Mouse (Mus musculus) layer of hippocampus, adult 8-10 months (tissue): ENCODE measurements at regions not wholly inside any gene's neighbourhood (a gene's known extent, or its start where the extent isn't known, plus 50 kb on each side); places are given as distances from the start of the nearest gene placed in this dataset.

Experiments used
- DNase-seq, 2 experiments: peaks; one replicate each; pipeline ENCODE4 v3.0.0; 2022; ENCODE audit warnings: low spot score in 2 of 2

- DNase-seq: no peak
These were observed 104.6 kb downstream of the Ube2e3 start for GRCm38 (mm10) chr2:78972288-78973117.

DNA sequence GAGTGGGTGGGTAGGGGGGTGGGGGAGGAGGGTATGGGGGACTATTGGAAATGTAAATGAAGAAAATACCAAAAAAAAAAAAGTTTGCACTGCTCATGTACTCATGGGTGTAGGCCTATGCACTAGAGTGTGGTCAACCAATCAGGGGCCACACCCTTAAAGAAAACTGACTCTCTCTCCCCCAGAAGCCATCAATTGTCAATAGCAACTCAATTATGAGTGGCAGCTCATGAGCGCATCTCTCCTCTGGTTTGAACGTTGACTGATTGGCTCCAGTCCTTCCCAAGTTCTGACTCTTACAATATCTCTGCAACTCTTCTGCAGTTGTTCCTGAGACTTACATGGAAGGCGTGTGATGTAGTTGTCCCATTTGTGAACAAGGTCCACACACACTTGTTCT lies 105.9 kb downstream of the Ube2e3 start:
- no peak for DNase-seq

- no peak for DNase-seq
These were observed 106.9 kb downstream of the Ube2e3 start for GRCm38 (mm10) chr2:78974683-78975392.

DNA sequence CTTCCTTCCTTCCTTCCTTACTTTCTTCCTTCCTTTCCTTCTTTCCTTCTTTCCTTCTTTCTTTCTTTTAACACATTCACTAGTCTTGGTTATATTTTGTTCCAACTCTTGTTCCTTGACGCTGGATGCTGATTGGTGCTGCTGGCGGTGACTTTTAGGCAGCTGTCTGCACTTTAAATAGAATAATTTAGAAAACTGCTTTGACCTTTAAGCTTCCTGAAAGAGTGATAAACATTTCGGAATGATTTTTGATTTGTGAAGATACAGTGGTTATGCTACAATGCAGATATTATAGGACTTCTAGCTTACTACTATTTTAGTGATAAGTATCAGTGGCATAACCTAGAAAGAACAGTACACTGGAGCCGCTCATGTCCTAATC lies 107.5 kb downstream of the Ube2e3 start:
- no peak for DNase-seq

- no peak for DNase-seq
These were observed 108.2 kb downstream of the Ube2e3 start for GRCm38 (mm10) chr2:78976084-78976483.

DNA sequence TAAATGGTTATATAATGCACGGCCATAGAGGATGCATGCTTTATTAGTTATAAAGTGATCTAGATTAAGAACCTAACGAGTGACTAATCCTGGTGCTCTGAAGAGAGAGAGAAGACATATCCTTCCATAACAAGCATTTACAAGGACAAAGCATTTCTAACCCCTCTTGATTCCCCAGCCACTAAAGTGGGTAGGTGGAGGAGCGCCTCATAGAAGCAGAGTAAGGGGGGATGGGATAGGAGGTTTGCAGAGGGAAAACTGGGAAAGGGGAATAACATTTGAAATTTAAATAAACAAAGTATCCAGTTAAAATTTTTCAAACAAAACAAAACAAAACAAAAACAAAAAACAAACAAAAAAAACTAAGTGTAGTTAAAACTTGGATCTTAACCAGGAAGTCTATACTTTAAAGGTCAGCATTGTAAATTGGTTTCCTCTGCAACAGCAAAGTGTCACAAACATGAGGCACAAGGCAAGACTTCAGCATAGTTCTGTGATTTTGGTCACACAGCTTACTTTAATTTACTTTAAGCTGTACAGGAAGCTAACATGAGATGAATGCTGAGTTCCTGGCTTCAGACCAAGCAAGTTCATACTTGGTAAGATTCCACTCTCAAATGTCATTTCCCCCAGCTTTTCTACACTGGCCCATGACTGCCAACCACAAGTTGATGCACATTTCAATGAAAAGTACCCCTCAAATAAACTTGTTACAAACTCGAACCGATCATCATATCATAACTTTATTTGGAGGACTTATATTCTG lies 109.9 kb downstream of the Ube2e3 start:
- no peak for DNase-seq

GRCm38 (mm10) chr2:78980019-78980418 lies 112.1 kb downstream of the Ube2e3 start:
- DNase-seq: no peak

GRCm38 (mm10) chr2:78980661-78981229 lies 112.8 kb downstream of the Ube2e3 start:
- no peak for DNase-seq

GRCm38 (mm10) chr2:78983347-78983746 lies 115.4 kb downstream of the Ube2e3 start:
- DNase-seq: no peak

GRCm38 (mm10) chr2:78983944-78984498 lies 116.1 kb downstream of the Ube2e3 start:
- no peak for DNase-seq

GRCm38 (mm10) chr2:78986984-78987383 lies 119.1 kb downstream of the Ube2e3 start:
- peak in 1 of 2 experiments; percentile 4 for DNase-seq

DNA sequence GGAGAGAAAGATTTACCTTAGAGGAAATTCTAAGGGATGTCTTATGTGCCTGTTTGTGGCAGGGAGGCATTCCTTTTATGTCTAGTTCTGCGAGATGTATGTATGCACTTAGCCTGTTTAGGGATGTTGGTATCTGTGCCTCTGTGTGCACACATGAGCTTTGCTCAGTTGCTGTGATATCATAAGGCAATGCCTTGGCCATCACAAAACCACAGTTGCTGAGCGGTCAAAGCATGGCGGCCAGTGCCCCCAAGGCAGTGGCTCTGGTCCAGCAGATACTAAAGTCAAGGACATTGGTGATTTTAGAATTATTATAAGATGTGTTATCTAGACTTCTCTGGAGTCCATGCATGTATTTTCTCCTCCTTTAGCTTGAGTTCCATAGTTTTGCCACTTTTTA lies 119.5 kb downstream of the Ube2e3 start:
- DNase-seq: no peak

DNA sequence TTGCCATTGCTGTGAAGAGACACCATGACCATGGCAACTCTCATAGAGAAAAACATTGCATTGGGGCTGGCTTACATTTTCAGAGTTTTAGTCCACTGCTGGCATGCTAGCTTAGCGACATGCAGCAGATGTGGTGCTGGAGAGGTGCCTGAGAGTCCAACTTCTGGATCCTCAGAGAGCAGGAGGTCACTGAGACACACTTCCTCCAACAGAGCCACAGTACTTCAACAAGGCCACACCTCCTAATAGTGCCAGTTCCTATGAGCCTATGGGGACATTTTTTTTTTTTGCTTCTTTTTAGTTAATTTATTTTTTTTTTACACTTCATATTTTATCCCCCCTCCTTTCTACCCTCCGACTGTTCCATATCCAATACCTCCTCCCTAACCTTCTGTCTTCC lies 120.3 kb downstream of the Ube2e3 start:
- DNase-seq: no peak

- no peak for DNase-seq
These were observed 127.1 kb downstream of the Ube2e3 start for GRCm38 (mm10) chr2:78994800-78995555.

GRCm38 (mm10) chr2:78998637-78999036 lies 130.7 kb downstream of the Ube2e3 start:
- DNase-seq: no peak

- no peak for DNase-seq
These were observed 131.5 kb downstream of the Ube2e3 start for GRCm38 (mm10) chr2:78999410-78999809.

GRCm38 (mm10) chr2:79004862-79005261 lies 136.9 kb downstream of the Ube2e3 start:
- no peak for DNase-seq

GRCm38 (mm10) chr2:79008642-79009041 lies 140.7 kb downstream of the Ube2e3 start:
- DNase-seq: no peak

DNA sequence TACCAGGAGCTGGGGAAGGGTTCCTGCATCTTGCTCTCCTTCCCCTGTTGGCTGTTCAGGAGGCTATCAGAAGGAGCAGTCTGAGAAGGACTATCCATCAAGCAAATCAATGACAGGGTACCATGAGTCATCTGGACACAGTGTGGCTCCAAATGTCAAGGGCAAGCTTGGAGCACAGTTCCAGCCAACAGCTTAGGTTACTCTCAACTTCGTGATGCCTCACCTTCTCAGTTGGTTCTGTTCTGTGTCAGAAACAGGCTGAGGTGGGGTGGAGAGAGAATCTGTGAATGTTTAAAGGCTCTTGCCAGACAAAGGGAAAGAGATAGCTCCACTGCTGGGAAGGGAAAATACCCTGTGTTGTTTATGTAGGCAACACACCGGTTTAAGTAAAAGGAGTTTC lies 141.9 kb downstream of the Ube2e3 start:
- no peak for DNase-seq

- peak; percentile 17 to 18 for DNase-seq
These were observed 142.3 kb downstream of the Ube2e3 start for GRCm38 (mm10) chr2:79010273-79010672.
